Mouse (Mus musculus) frontal cortex, postnatal 25 days (tissue): ENCODE results near the gene Stc2.

Source experiments
- DNase-seq, 2 experiments: peaks; one replicate each; pipeline ENCODE4 v3.0.0; 2022; ENCODE audit warnings: low spot score in 2 of 2

Stc2 gene

DNA sequence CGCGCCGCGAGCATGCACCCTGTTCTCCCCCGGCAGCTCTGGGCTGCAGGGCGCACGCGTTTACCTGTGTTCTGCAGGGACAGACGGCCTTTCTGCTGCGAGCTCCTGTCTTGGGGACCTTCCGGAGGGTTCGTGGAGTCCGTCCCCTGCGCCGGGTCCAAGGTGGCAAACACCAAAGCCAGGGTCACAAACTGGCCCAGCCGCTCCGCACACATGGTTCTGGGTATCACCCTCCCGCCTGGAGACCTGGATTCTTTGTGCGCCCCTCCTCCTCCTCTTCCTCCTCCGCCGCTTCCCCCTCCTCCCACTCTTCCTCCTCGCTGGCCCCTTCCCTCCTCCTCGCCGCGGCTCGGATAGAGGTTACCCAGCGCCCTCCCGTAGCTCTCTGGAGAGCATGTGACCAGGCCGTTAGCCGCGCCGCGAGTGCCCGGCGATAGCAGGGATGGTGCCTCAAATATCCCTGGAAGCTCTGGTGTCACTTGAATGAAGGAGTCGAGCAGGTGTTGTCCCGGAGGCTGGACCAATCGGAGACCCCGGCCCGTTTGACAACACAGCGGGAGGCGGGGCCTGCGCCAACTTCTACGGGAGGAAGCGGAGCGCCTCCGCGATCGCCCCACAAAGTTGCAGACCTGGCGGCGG lies at the start of gene Stc2:
Gene Stc2 (minus strand): TSS at position 427 of the 639 bp plus-strand sequence.
- DNase-seq = peak in 1 of 2 experiments; percentile 32

DNA sequence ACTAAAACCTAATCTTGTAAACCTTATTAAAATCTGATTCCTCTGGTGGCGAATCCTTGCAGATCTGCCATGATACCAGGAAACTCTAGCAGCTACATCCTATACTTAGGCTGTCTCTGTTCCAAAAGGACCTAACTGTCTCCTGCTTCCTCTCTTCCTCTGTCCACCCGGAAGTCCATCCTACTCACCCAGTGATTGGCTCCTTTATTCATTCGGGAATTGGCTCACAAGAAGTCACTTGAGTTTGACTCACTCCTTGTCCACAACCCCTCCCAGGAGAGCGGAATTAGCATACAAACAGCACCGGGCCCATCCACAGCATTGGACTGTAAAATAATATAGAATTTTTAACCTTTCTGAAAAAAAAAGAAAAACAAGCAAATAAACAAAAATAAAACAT lies 47.2 kb upstream of the Stc2 start:
- DNase-seq = no peak

DNA sequence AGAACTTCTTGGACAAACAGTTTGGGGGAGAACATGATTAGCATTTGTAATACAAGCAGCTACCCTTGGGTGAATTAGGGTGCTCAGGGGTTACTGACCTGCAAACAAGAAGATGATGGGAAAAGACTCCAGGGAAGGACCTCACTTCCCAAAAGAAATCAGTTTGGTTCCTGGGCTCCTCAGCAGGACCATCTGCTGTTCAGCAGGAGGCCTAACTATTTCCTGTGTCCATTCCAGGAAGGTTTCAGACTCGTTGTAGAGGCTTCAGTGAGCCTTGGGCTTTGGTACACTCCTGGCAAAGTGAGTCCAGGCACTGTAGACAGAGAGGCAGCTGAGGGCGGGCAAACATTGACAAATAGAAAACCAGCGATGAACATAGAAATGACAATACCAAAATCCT lies 42.5 kb upstream of the Stc2 start:
- DNase-seq = no peak

DNA sequence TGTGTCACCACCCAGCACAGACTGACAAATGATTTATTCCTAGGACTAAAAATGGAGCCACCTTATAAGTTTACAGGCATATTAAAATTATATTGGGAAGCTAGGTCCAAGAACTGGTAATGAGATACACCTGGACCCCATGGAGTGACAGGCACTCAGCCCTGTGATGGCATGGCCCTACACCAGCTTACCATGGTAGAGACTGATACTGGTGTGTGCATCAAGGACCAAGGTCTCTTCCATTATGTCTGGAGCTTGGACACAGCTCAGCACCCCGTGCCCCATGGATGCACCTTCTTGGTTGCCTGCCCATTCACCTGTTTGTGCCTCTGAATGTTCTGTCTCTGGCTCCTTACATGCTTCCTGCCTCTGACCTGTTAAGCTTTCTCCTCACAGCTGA lies 36.9 kb upstream of the Stc2 start:
- DNase-seq = no peak

DNA sequence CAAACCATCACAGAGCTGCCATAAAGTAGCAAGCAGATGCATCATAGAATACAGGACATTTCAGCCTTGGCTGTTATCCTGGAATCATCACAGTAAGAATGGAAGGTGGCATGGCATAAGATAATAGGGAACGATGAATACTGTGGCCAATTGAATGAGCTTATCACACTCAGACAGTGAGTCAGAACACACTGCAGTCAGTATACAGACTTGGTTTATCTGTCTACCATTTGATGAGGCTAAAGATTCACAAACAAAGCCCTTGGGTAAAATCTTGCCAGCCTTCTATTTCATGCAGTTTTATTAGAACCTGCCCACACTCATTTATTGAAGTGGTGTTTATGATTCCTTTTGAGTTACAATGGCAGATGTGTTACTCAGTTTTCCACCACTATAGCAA lies 33.2 kb upstream of the Stc2 start:
- DNase-seq = no peak

DNA sequence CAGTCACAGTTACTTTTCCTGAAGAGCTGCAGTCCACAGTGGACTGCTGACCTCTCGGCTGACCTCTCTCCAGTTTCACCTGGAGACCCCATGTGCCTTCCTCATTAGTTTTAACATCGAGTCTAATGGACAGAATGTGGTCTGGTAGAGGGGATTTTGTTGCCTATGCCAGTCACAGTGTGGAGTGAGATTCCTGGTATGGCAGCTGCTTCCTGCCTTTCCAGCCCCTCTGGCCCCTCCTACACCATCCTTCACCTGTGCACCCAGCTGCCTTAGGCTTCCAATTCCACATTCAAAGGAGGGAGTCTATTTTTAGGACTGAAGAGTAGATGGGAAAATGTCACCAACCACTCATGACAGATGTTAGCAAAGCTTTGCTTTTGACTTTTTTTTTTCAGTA lies 28.7 kb upstream of the Stc2 start:
- no peak for DNase-seq

DNA sequence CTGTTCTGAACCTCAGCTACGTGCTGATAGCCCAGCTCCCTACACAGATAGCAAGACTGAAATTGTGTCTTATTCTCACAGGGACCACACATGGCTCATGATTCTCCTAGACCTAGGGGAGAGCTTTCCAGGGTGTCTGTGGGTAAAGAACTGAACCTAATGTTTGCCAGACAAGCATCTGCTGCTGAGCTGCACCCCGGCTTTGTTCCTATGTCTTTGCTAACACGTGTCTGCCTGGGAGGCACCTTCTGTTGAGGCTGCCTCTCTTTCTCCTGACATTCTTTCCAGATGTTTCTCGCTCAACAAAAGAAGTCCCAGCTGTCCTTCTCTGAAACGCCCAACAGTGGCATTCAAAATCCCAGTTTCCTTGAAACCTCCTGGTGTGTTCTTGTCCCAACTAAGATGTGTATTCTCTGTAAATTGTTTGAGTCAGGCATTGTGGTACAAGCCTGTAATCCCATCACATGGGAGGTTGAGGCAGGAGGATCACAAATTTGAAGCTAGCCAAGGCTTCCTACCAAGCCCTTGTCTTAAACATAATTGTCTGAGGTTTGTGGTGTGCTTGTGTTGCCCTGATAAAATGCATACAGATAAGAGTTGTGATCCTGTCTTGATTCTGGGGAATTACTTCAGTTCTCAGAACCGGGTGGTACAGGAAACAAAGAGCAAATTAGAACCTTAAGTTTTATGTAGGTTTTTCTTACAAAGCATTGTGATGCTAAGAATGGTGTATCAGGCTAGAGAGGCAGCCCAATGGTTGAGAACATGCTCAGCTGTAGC lies 27.0 kb upstream of the Stc2 start:
- no peak for DNase-seq

DNA sequence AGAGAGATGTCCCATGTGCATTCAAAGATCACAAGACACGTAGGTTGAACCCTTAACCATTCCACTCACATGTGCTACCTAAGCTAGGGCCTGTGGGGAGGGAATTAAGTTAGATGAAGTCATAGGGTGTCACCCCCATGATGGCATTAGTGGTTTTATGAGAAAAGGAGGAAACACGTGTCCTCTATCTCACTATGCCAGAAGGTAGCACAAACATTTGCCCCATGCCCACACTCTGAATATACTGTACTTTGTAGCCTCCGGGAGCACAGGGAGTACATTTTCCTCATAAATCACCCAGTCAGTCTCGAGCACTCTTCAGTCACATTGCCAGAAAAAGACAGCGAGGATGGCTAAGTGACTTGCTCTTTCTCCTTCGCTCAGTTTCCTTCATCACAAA lies 24.2 kb upstream of the Stc2 start:
- DNase-seq = no peak

DNA sequence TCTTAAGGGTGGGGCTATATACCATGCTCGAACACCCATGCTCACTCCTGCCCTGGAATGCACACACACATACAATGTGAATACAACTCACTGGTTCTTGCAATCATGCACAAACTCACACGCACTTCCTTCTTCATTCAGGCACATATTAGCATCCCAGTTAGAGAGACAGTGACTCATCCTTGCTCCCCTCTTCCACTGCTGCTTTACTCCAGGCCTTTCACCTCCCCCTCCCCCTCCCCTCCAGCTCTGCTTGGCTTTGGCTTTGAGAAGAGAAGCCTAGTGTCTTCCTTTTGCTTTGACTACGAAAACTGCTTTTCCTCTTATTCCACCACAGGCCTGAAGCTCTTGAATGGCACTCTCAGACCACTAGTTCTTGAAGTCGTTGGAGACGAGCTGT lies 22.5 kb upstream of the Stc2 start:
- DNase-seq = no peak

DNA sequence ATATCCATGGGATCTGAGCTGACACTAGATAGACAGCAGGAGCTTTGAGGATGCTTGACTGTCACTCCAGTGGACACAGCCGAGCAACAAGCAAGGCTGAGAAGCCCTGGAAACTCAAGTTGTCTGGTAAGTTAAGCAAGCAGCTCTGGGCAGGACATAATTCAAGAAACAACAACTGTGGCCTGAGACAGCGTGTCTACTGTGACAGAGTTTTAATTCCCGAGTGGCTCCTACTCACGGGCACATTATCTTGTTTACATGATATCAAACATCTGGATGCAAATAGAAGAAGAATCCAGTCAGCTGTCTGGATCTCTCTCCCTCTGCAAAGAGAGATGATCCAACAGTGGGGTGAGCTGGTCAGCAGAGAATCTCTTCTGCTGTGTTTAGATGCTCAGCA lies 19.0 kb upstream of the Stc2 start:
- no peak for DNase-seq

DNA sequence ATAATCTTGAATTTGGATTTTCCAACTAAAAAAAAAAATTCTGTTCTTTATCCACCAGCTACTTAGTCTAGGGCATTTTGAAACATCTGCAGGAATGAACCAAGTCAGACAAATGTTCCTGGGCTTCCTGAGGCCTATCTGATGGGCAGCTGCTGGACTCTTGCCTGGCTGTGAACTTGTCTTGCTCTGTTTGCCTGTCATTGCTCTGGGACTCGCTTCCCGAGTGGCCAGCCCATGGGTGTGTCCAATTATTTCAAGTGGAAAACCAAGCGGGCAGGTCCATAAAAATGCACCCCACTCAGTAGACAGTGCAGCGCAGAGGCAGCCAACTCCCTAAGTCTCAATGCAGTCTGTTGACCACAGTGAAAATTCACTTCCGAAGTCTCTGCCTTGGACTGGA lies 17.7 kb upstream of the Stc2 start:
- no peak for DNase-seq

DNA sequence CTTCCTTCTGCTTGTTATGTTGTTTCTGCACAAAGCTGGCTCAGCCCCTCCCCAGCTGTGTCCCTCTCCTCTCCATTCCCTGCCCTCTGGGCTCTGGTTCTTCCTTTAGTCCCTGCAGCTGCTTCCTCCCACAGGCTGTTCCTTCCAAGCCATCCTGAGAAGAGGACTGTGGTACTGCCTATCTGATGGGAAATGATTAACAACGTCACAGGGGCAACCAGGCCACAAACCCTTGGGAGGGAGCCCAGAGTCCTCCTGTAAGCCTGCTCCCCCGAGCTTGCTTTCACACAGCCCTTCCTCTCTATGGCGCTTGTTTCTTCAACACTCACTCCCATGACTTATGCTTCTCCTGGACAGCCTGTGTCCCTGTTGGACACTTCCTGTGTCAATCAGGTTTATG lies 16.7 kb upstream of the Stc2 start:
- DNase-seq = no peak

DNA sequence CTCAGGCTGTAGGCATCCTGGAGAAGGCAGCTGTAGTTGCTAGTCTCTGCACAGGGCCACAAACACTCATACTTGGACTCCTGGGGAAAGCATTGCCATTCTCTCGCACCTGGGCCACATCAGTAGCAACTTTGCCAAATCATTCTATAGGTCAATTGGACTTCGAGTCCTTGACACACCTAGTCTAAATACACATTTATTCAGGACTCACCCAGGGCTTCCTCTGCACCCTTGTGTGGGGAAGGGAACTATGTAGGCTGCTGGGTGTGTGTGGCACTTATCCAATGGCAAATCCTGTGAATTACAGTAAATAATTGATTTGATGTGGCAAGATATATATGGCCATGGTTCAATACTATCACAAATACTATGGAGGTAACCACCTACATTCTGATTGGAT lies 14.1 kb upstream of the Stc2 start:
- DNase-seq = no peak

DNA sequence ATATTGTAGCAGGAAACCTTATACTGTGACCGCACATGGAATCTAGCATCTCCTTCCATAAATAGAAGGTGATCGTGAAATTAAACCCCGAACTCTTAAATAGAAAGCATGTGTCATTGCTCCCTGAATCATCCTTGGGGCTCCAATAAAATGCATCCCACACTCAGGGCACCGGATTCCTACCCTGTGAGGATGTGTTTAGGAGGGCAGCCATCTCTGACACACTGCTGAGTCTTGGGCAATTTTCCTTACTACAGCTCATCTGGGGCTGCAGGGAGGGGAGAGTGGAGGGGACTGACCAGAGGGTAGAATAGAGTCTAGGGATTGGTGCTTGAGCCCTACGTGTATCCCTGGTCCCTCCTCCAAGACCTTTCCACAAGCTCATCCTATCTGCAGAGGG lies 12.3 kb upstream of the Stc2 start:
- no peak for DNase-seq

DNA sequence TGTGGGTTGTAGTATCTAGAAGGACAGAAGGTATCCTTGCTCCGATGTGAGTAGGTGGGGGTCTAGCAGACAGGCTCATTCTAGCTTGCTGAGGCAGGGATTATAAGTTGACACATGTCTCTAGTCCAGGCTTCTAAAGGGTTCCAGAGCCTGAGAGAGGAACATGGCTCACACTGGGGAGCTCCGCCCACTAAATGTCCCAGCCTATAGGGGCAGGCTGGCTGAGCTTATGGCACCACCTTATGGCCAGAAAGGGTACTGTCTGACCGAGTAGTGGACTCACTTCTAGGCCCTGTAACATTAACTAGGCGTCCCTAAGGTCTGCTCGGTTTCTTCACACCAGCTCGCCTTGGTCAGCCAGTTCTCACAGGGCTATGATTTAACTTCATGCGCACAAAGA lies 3.6 kb upstream of the Stc2 start:
- DNase-seq = no peak

DNA sequence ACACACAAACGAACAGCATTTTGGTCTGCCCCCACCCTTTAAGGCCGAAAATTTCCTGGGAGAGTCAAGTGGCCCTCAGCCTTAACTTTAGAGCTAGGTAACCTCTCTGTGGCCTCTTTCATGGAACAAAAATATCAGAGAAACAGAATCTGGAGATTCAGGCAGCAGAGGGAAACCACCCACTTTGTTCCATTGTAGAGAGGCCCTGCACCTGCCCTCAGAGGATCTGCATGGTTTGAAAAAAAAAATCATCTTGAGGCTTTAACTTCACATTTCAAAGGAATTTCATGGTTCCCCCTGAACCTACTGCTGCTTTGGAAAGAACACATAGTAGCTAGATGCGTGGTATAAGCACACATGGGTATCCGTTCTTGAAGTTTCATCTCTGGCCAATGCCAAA lies 2.3 kb upstream of the Stc2 start:
- DNase-seq = no peak

DNA sequence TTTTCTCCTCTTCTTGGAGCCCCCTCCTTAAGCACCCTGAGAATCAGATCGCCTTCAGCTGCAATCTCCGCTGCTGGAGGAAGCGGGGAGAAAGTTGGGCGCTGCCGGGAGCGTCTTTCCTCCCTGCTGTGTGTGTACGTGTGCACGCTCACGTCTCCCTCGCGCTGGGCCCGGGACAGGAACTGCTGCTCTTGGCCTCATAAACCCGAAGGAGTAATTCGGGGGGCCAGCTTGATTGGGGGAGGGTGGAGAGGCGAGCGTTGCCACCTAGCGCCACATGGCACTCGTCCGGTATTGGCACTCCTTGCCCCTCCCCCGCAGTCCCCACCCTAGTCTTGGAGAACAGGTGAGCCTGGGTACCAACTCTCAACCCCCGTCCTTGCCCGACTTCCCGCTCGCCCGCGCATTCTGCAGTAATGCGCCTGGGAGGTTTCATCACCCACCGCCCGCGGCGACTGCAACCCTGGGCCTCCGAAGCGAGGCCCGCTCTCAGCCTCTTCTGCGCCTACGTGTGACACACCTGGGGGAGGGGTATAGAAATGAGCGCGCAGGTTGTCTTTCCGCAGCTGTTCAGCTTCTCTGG lies 1.5 kb upstream of the Stc2 start:
- DNase-seq = no peak

DNA sequence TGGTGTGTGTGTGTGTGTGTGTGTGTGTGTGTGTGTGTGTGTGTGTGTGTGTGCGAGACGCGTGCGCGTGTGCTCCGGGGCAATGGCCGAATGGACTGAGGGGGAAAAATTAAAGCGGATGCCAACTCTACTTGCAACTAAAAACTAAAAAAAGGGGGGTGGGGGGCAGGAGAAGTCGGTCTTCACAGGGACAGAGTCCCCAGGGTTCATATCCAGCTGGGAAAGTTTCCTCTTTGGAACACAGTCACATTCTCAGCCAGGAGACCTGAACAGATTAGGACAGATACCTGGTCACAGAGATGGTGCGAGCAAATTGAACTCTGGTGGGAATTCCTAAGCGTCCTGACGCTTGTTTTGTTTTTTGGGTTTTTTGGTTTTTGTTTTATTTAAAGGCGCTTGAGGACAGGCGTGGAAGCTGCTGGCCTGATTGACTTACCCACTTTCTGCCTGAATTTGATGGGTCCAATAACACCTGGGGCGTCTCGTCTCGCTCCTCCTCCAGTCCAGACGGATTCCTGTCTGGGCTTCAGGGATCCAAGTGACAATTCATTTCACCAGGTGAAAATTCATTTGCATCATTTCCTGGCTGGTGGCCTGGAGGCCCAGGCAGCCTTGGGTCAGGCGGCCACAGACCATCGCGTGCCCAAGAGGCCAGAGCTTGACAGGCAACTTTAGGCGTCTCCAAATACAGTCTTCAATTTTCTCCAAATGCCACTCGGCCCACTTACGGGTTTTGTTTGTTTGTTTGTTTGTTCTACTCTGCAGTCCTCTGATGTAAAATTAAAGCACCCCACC lies 759 bp upstream of the Stc2 start:
- no peak for DNase-seq

DNA sequence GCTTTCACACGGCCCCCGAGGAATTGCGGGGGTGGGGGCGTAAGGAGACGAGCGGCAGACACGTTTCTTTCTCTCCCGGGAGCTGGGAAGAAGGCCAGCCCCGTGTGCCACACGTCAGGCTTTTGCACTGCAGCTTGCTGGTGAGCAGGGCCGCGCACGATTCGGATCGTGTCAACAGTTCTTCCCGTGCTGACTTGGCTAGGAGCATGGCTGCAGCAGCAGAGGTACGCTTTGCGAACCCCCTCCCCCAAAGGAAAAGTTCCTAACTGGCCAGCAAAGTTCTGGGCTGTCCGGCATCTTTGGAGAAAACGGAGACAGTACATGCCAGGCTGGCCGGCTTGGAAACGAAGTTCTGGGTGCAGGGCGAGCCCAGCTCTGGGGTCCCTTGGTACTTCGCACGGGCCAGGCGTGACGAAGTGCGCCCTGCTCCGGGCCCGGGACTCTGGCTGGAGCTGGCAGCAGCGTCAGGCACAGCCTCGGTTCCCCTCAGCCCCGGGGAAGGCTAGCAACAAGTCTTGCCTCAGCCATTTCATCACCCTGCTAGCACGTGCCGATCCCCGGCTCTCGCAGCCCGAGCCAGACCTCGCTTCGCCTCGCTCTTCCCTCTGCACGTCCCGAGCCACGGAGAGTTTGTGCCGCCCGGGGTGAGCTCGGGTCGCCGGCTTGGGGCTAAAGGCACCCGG lies 768 bp downstream of the Stc2 start:
- DNase-seq = peak; percentile 7 to 9

DNA sequence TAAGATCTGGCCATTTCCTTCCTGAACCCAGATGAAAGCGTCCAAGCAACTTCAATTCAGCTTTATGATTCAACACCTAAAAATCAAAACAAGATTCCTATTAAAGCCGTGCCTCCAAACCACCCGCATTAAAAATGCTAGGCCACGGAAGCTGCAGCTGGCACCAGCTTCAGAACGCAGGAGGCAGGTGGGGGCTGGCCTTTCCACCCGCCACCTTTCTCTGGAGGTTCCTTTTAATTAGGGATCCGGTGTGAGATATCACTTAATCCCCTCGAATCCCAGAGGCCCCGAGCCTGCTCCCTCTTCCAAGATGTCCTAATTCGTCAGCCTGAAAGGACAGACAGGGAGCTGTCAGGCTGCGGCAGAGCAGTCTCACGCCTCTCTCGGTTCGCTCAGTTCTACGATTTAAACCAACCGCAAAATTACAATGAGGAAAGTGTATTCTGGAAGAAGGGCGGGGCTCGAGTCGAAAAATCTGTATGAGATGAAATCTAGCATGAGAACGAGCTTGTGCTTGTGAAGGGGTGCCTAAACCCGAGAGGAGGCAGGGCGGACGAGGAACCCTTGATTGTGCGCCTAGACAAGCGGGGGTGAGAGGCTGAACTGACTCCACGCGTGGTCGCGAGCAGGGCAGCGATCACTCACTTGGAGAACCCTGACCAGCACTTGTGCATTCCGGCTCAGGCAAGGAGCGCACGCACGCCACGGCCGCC lies 1.5 kb downstream of the Stc2 start:
- peak; percentile 15 to 39 for DNase-seq

DNA sequence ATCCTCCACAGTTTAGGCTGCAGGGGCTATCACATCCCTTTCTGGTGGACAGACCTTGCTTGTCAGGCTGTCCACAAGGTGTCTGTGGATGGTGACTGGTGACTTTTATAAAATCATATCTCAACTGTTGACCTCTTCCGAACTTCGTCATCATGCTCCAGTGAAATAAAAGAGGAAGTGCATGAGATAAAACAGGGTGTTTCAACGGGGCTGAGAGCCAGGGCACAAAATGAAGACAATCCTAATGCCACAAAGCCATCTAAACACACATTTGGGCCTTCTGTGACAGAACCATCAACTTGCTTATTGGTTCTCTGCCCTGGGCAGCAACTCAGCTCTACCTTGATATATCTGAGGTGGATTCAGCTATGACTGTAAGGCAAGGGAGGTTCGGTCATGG lies 3.0 kb downstream of the Stc2 start:
- DNase-seq = no peak
